ENCODE assay signal across 8 mouse cellular contexts in the genomic region with DNA sequence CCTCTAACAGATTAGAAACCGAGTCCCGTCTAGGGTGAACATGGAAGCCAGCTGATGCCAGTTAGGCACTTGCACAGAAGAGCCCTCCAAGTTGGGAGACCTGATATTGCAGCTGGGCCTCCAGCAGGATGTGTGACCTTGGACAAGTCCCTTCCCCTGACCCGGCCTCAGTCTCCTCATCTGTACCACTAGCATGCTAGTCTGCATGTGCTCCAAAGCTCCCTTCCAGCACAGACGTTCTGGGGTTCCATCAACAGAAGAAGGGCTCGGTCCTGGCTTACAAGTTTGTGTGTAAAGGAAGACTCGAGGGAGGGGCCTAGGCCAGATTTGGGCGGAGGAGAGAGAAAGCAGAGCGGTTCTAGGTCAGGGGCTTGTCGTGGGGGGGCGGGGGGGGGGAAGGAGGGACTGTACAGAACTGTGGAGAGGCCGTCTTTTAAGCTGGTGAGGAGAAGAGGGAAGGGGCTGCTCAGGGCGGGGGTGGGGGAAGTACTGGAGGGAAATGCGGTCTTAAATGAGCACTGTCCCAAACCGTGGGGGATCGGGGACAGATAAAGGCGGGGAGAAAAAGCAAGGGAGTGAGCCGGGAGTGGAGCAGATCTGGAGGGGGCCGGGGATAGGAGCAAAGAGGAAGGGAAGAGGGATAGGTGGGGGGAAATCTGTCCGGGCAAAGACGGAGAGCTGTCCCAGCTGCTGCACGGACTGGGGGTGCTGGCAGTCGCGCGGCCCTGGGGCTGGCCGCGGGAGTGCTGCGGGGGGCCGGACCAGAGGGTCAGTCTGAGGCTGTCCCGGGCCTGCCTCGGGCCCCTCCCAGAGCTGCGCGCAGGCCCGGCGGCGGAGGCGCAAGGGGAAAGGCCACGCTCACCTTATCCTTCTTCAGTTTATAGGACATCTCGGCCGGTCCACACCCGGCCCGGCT. TPM values are rescaled to one million over a fixed set of nuclear protein-coding genes. Genes with fewer than 3 reads are reported as not detected.
A peak's percentile ranks its signal among the peaks of the same experiment; 100 is the strongest.
DNase-seq lines count a peak whose midpoint lies in the region; ATAC-seq and TF ChIP-seq lines count a peak whose summit lies in the region.

No protein-coding gene starts in this region.

- ATAC-seq in heart, embryonic 16.5 days (replicated peaks; ENCODE audit: extremely low read depth, insufficient read depth, low FRiP score), result peak; percentile 76
- peak; percentile 80 for ATAC-seq in lung, postnatal 0 days

- no peak for TF ChIP-seq POLR2A in bone marrow, adult 2 months (IDR thresholded peaks at IDR 0.05; ENCODE audit: borderline replicate concordance, control insufficient read depth, low read depth, low read length)

- peak overlapping the region; percentile 65 for H3K4me2 ChIP-seq in heart, embryonic 16.5 days (ENCODE audit: low read depth, low read length)
- peak overlapping the region; percentile 82 for H3K4me2 ChIP-seq in lung, postnatal 0 days (replicated peaks; ENCODE audit: low read depth, low read length)

- H3K27me3 ChIP-seq in heart, embryonic 16.5 days (ENCODE audit: control insufficient read depth, insufficient read depth, low read length), result no peaks in the 10 kb centered on the region
- H3K27me3 ChIP-seq in lung, postnatal 0 days (replicated peaks; ENCODE audit: insufficient read depth, low read length), result no peaks in the 10 kb centered on the region

- H3K36me3 ChIP-seq in heart, embryonic 16.5 days (ENCODE audit: control insufficient read depth, insufficient read depth), result no peaks in the 10 kb centered on the region
- H3K36me3 ChIP-seq in lung, postnatal 0 days (ENCODE audit: insufficient read depth, low read length), result no peaks in the 10 kb centered on the region

- DNase-seq in layer of hippocampus, adult 2 months (ENCODE audit: low spot score in 2 of 2), result no peak
- DNase-seq in layer of hippocampus, postnatal 10 days (ENCODE audit: low spot score in 2 of 2), result no peak
- DNase-seq in lung, postnatal 0 days (ENCODE audit: low spot score), result peak; percentile 75
- DNase-seq in yolk sac, embryonic 10.5 days (ENCODE audit: low spot score), result peak; percentile 26
- no peak for DNase-seq in urinary bladder, adult 2 months (ENCODE audit: low spot score)
- no peak for DNase-seq in left cerebral cortex, adult 18-20 months (ENCODE audit: low spot score in 2 of 2)

- no peak for TF ChIP-seq CTCF in layer of hippocampus, adult 2 months (conservative IDR thresholded peaks at IDR 0.05)
- no peak for TF ChIP-seq CTCF in bone marrow, adult 2 months (IDR thresholded peaks at IDR 0.05; ENCODE audit: control insufficient read depth, insufficient read depth, low read length)
- TF ChIP-seq CTCF in lung, postnatal 0 days (IDR thresholded peaks at IDR 0.05), result no peak

- no peaks in the 10 kb centered on the region for H3K9me3 ChIP-seq in heart, embryonic 16.5 days (replicated peaks; ENCODE audit: control insufficient read depth, low read length)
- no peaks in the 10 kb centered on the region for H3K9me3 ChIP-seq in lung, postnatal 0 days (ENCODE audit: low read length)

- TF ChIP-seq EP300 in lung, postnatal 0 days (IDR thresholded peaks at IDR 0.05), result no peak

- H3K27ac ChIP-seq in layer of hippocampus, adult 2 months, result peak overlapping the region; percentile 95
- peak overlapping the region; percentile 81 for H3K27ac ChIP-seq in bone marrow, adult 2 months (ENCODE audit: control insufficient read depth, insufficient read depth, low read depth, low read length, poor library complexity)
- peak overlapping the region; percentile 92 for H3K27ac ChIP-seq in heart, embryonic 16.5 days (ENCODE audit: low read length)
- H3K27ac ChIP-seq in lung, postnatal 0 days (ENCODE audit: low read length), result peak overlapping the region; percentile 86

- peaks cover 4% of the 10 kb centered on the region for H3K4me1 ChIP-seq in bone marrow, adult 2 months (ENCODE audit: control insufficient read depth, insufficient read depth, low read length)
- peaks cover 24% of the 10 kb centered on the region for H3K4me1 ChIP-seq in heart, embryonic 16.5 days (ENCODE audit: control insufficient read depth, insufficient read depth, low read length)
- peaks cover 10% of the 10 kb centered on the region; the same call in 1 of the 2 replicates for H3K4me1 ChIP-seq in lung, postnatal 0 days (ENCODE audit: insufficient read depth, low read depth, low read length)

- peak overlapping the region; percentile 91 for H3K9ac ChIP-seq in heart, embryonic 16.5 days (ENCODE audit: low read length)
- H3K9ac ChIP-seq in lung, postnatal 0 days (replicated peaks; ENCODE audit: low read depth), result peak overlapping the region; percentile 72

- H3K4me3 ChIP-seq in layer of hippocampus, adult 2 months, result peak overlapping the region; percentile 93
- H3K4me3 ChIP-seq in bone marrow, adult 2 months (replicated peaks; ENCODE audit: control insufficient read depth, low read depth, low read length), result peak overlapping the region; percentile 77
- peak overlapping the region; percentile 88 for H3K4me3 ChIP-seq in heart, embryonic 16.5 days (ENCODE audit: low read length)
- peak overlapping the region; percentile 84 for H3K4me3 ChIP-seq in lung, postnatal 0 days (ENCODE audit: low read depth, low read length)

- 4% methylated on average over 38 of the region's 41 CpGs for WGBS in bone marrow, adult 2 months
- WGBS in heart, embryonic 16.5 days, result 3% methylated on average over 38 of the region's 41 CpGs
- 5% methylated on average over 27 of the region's 41 CpGs for WGBS in lung, postnatal 0 days

RNA-seq across cellular contexts. Expression of a gene that starts 0.7 kb away (rescaled TPM):
- 10 to 100 TPM; 88.0 to 91.4 TPM for total RNA-seq in layer of hippocampus, adult 2 months (2021)
- 10 to 100 TPM; 91.8 to 94.1 TPM for total RNA-seq in layer of hippocampus, postnatal 10 days (2021)
- 23.7 and 47.1 TPM in 2 replicates for polyA plus RNA-seq in bone marrow, adult 2 months (2011; ENCODE audit: insufficient read depth, insufficient read length, low replicate concordance, missing spikeins)
- polyA plus RNA-seq in heart, embryonic 16.5 days (2015; fragmentation: Nextera tagmentation; extraction: Ambion mirVana), result 56.1 and 59.9 TPM in 2 replicates
- polyA plus RNA-seq in lung, postnatal 0 days (2015; fragmentation: Nextera tagmentation; extraction: Ambion mirVana), result 31.7 and 31.8 TPM in 2 replicates
- 42.6 and 46.2 TPM in 2 replicates for polyA plus RNA-seq in urinary bladder, adult 2 months (2012; rRNA removed)
- 10 to 100 TPM; 81.5 to 89.3 TPM for total RNA-seq in left cerebral cortex, adult 18-20 months (2021)

RNA-seq across cellular contexts. Expression of a gene that starts 7.0 kb away (rescaled TPM):
- 10 to 100 TPM; 53.6 to 58.4 TPM for total RNA-seq in layer of hippocampus, adult 2 months (2021)
- total RNA-seq in layer of hippocampus, postnatal 10 days (2021), result 10 to 100 TPM; 28.4 to 33.9 TPM
- 22.6 and 28.8 TPM in 2 replicates for polyA plus RNA-seq in bone marrow, adult 2 months (2011; ENCODE audit: insufficient read depth, insufficient read length, low replicate concordance, missing spikeins)
- 13.3 and 15.1 TPM in 2 replicates for polyA plus RNA-seq in heart, embryonic 16.5 days (2015; fragmentation: Nextera tagmentation; extraction: Ambion mirVana)
- polyA plus RNA-seq in lung, postnatal 0 days (2015; fragmentation: Nextera tagmentation; extraction: Ambion mirVana), result 18.5 and 23.4 TPM in 2 replicates
- polyA plus RNA-seq in urinary bladder, adult 2 months (2012; rRNA removed), result 30.1 and 34.3 TPM in 2 replicates
- total RNA-seq in left cerebral cortex, adult 18-20 months (2021), result 10 to 100 TPM; 50.8 to 58.9 TPM

RNA-seq across cellular contexts. Expression of a gene that starts 23.5 kb away (rescaled TPM):
- total RNA-seq in layer of hippocampus, adult 2 months (2021), result 100 to 1,000 TPM; 163 to 173 TPM
- 100 to 1,000 TPM; 153 to 160 TPM for total RNA-seq in layer of hippocampus, postnatal 10 days (2021)
- 37.6 and 41.7 TPM in 2 replicates for polyA plus RNA-seq in bone marrow, adult 2 months (2011; ENCODE audit: insufficient read depth, insufficient read length, low replicate concordance, missing spikeins)
- 175 and 179 TPM in 2 replicates for polyA plus RNA-seq in heart, embryonic 16.5 days (2015; fragmentation: Nextera tagmentation; extraction: Ambion mirVana)
- polyA plus RNA-seq in lung, postnatal 0 days (2015; fragmentation: Nextera tagmentation; extraction: Ambion mirVana), result 96.7 and 111 TPM in 2 replicates
- polyA plus RNA-seq in urinary bladder, adult 2 months (2012; rRNA removed), result 56.6 and 59.4 TPM in 2 replicates
- 100 to 1,000 TPM; 190 to 207 TPM for total RNA-seq in left cerebral cortex, adult 18-20 months (2021)

RNA-seq across cellular contexts. Expression of a gene that starts 24.7 kb away (rescaled TPM):
- 1 to 10 TPM in 1 of 2 experiments, under 1 TPM in 1; 0.90 to 1.2 TPM for total RNA-seq in layer of hippocampus, adult 2 months (2021)
- total RNA-seq in layer of hippocampus, postnatal 10 days (2021), result under 1 TPM; 0.33 to 0.59 TPM
- 2.9 and 3.0 TPM in 2 replicates for polyA plus RNA-seq in bone marrow, adult 2 months (2011; ENCODE audit: insufficient read depth, insufficient read length, low replicate concordance, missing spikeins)
- 1.8 and 2.5 TPM in 2 replicates for polyA plus RNA-seq in heart, embryonic 16.5 days (2015; fragmentation: Nextera tagmentation; extraction: Ambion mirVana)
- 13.0 and 14.9 TPM in 2 replicates for polyA plus RNA-seq in lung, postnatal 0 days (2015; fragmentation: Nextera tagmentation; extraction: Ambion mirVana)
- 0.78 and 1.2 TPM in 2 replicates for polyA plus RNA-seq in urinary bladder, adult 2 months (2012; rRNA removed)
- total RNA-seq in left cerebral cortex, adult 18-20 months (2021), result under 1 TPM in 1 of 2 experiments, not detected in 1; 0.84 TPM

RNA-seq across cellular contexts. Expression of a gene that starts 25.6 kb away (rescaled TPM):
- 100 to 1,000 TPM in 1 of 2 experiments, 10 to 100 TPM in 1; 99.8 to 104 TPM for total RNA-seq in layer of hippocampus, adult 2 months (2021)
- 100 to 1,000 TPM; 118 TPM for total RNA-seq in layer of hippocampus, postnatal 10 days (2021)
- polyA plus RNA-seq in bone marrow, adult 2 months (2011; ENCODE audit: insufficient read depth, insufficient read length, low replicate concordance, missing spikeins), result 31.5 and 53.0 TPM in 2 replicates
- 109 and 115 TPM in 2 replicates for polyA plus RNA-seq in heart, embryonic 16.5 days (2015; fragmentation: Nextera tagmentation; extraction: Ambion mirVana)
- polyA plus RNA-seq in lung, postnatal 0 days (2015; fragmentation: Nextera tagmentation; extraction: Ambion mirVana), result 113 and 114 TPM in 2 replicates
- polyA plus RNA-seq in urinary bladder, adult 2 months (2012; rRNA removed), result 99.0 and 106 TPM in 2 replicates
- 100 to 1,000 TPM; 120 to 125 TPM for total RNA-seq in left cerebral cortex, adult 18-20 months (2021)

Comparison
In these comparisons a context has a peak if more than half of its experiments do, and no peak if none do; other contexts are left out.
1. DNase-seq: peak in lung, postnatal 0 days (single experiment) and yolk sac, embryonic 10.5 days (single experiment); none in layer of hippocampus, adult 2 months (0 of 2), layer of hippocampus, postnatal 10 days (0 of 2), urinary bladder, adult 2 months (single experiment) and left cerebral cortex, adult 18-20 months (0 of 2).
2. Peak in every context shown above with its lines, with median percentiles within 50 percentile points of each other: H3K27ac ChIP-seq and H3K4me3 ChIP-seq.